Comparison of ENCODE assay signal across 8 mouse cellular contexts in genomic region chr3:96058231-96058896, GRCm38 (mm10). TPM values are rescaled to one million over a fixed set of nuclear protein-coding genes. Genes with fewer than 3 reads are reported as not detected.
DNase-seq lines count a peak whose midpoint lies in the region; ATAC-seq and TF ChIP-seq lines count a peak whose summit lies in the region.

Gene Vps45 (minus strand): TSS chr3:96058466.

- peak within 1 kb of the TSS; percentile 96 for H3K27ac ChIP-seq in embryonic facial prominence, embryonic 13.5 days
- H3K27ac ChIP-seq in heart, adult 2 months, result peak within 1 kb of the TSS; percentile 66
- peak within 1 kb of the TSS; percentile 18; the same call in 1 of the 2 replicates for H3K27ac ChIP-seq in kidney, adult 2 months (ENCODE audit: insufficient read depth, low read depth, low read length)
- H3K27ac ChIP-seq in limb, embryonic 15.5 days, result peak within 1 kb of the TSS; percentile 92
- H3K27ac ChIP-seq in midbrain, postnatal 0 days (ENCODE audit: low read depth, low read length), result peak within 1 kb of the TSS; percentile 86

- no peak for TF ChIP-seq CTCF in heart, adult 2 months (IDR thresholded peaks at IDR 0.05)
- no peak for TF ChIP-seq CTCF in kidney, adult 2 months (conservative IDR thresholded peaks at IDR 0.05; ENCODE audit: insufficient read depth, insufficient read length, low read depth, low read length)
- no peak for TF ChIP-seq CTCF in midbrain, postnatal 0 days (IDR thresholded peaks at IDR 0.05)

- DNase-seq in B cell, adult 2 months, result peak; percentile 67 to 70
- DNase-seq in adrenal gland, postnatal 4 days (ENCODE audit: low spot score in 2 of 2), result peak in 1 of 2 experiments; percentile 52
- peak; percentile 76 to 77 for DNase-seq in heart, adult 2 months
- DNase-seq in kidney, adult 2 months, result peak; percentile 83
- peak; percentile 79 for DNase-seq in midbrain, postnatal 0 days (ENCODE audit: low spot score)
- DNase-seq in splenic B cell, adult 2 months (ENCODE audit: low read depth, low spot score), result peak; percentile 54

- intact Hi-C loops in heart, adult 2 months (cut with DNase I), result loop anchor here (2.0 kb wide), 1 partner anchor 46 kb away; the partner anchor contains the start of gene Otud7b

- H3K9ac ChIP-seq in embryonic facial prominence, embryonic 13.5 days, result peak within 1 kb of the TSS; percentile 79
- peak within 1 kb of the TSS; percentile 81 for H3K9ac ChIP-seq in heart, adult 2 months (ENCODE audit: low read depth, low read length)
- peak within 1 kb of the TSS; percentile 60 for H3K9ac ChIP-seq in limb, embryonic 15.5 days
- peak within 1 kb of the TSS; percentile 59 for H3K9ac ChIP-seq in midbrain, postnatal 0 days (replicated peaks; ENCODE audit: low read length, poor library complexity, severe bottlenecking)

- WGBS in embryonic facial prominence, embryonic 13.5 days, result 2% methylated on average over 18 of the region's 18 CpGs
- WGBS in heart, adult 2 months, result 2% methylated on average over 18 of the region's 18 CpGs
- 2% methylated on average over 18 of the region's 18 CpGs for WGBS in kidney, adult 2 months
- WGBS in limb, embryonic 15.5 days, result 1% methylated on average over 18 of the region's 18 CpGs
- whole genome bisulfite sequencing in midbrain, postnatal 0 days, result under 1% methylated on average over 18 of the region's 18 CpGs

- H3K4me3 ChIP-seq in embryonic facial prominence, embryonic 13.5 days, result peak within 1 kb of the TSS; percentile 72
- peak within 1 kb of the TSS; percentile 70 for H3K4me3 ChIP-seq in heart, adult 2 months
- H3K4me3 ChIP-seq in kidney, adult 2 months (ENCODE audit: insufficient read depth, low read depth, low read length), result peak within 1 kb of the TSS; percentile 64
- peak within 1 kb of the TSS; percentile 72 for H3K4me3 ChIP-seq in limb, embryonic 15.5 days
- H3K4me3 ChIP-seq in midbrain, postnatal 0 days (ENCODE audit: low read depth, low read length), result peak within 1 kb of the TSS; percentile 57

- peak; percentile 76 for ATAC-seq in embryonic facial prominence, embryonic 13.5 days (ENCODE audit: insufficient number of reproducible peaks, insufficient read depth, low FRiP score, low TSS enrichment, low read depth)
- ATAC-seq in limb, embryonic 15.5 days (ENCODE audit: insufficient number of reproducible peaks, low FRiP score, low TSS enrichment, low read depth), result peak; percentile 65; the same call in 1 of the 2 replicates
- peak; percentile 88 for ATAC-seq in midbrain, postnatal 0 days (ENCODE audit: low FRiP score)

- TF ChIP-seq POLR2A in heart, adult 2 months (IDR thresholded peaks at IDR 0.05; ENCODE audit: insufficient read depth, low read depth, low read length), result 0 out of 2 replicates have a peak, but pooled peaks have one; percentile 4
- TF ChIP-seq POLR2A in kidney, adult 2 months (IDR thresholded peaks at IDR 0.05; ENCODE audit: low read depth, low read length), result no peak

- no peaks in the 10 kb centered on the region for H3K9me3 ChIP-seq in embryonic facial prominence, embryonic 13.5 days
- no peaks in the 10 kb centered on the region for H3K9me3 ChIP-seq in limb, embryonic 15.5 days
- H3K9me3 ChIP-seq in midbrain, postnatal 0 days (ENCODE audit: low read length), result no peaks in the 10 kb centered on the region

- H3K79me2 ChIP-seq in heart, adult 2 months (replicated peaks; ENCODE audit: control insufficient read depth, insufficient read depth, low read length), result no peaks in the 10 kb centered on the region

- H3K36me3 ChIP-seq in embryonic facial prominence, embryonic 13.5 days, result peaks cover 9% of the 10 kb centered on the region; the same call in 1 of the 2 replicates
- 0 out of 2 replicates have a peak, but pooled peaks cover 2% of the 10 kb centered on the region for H3K36me3 ChIP-seq in heart, adult 2 months (ENCODE audit: control insufficient read depth, insufficient read depth, low read length)
- no peaks in the 10 kb centered on the region for H3K36me3 ChIP-seq in kidney, adult 2 months (ENCODE audit: control insufficient read depth, insufficient read depth, low read length)
- no peaks in the 10 kb centered on the region for H3K36me3 ChIP-seq in limb, embryonic 15.5 days
- H3K36me3 ChIP-seq in midbrain, postnatal 0 days (ENCODE audit: insufficient read depth, low read length), result peaks cover 3% of the 10 kb centered on the region; the same call in 1 of the 2 replicates
- H3K36me3 ChIP-seq in splenic B cell, adult 2 months (ENCODE audit: control insufficient read depth, insufficient read depth, low read length, poor library complexity, severe bottlenecking), result peaks cover 2% of the 10 kb centered on the region; the same call in 1 of the 2 replicates

- H3K4me2 ChIP-seq in embryonic facial prominence, embryonic 13.5 days, result peak within 1 kb of the TSS; percentile 78
- H3K4me2 ChIP-seq in limb, embryonic 15.5 days, result peak within 1 kb of the TSS; percentile 73
- H3K4me2 ChIP-seq in midbrain, postnatal 0 days (ENCODE audit: low read depth, low read length, poor library complexity, severe bottlenecking), result peak within 1 kb of the TSS; percentile 70

- H3K27me3 ChIP-seq in embryonic facial prominence, embryonic 13.5 days, result no peaks in the 10 kb centered on the region
- no peaks in the 10 kb centered on the region for H3K27me3 ChIP-seq in heart, adult 2 months (ENCODE audit: control insufficient read depth, insufficient read depth, low read length)
- no peaks in the 10 kb centered on the region for H3K27me3 ChIP-seq in kidney, adult 2 months (replicated peaks; ENCODE audit: control insufficient read depth, insufficient read depth, low read length)
- H3K27me3 ChIP-seq in limb, embryonic 15.5 days, result no peaks in the 10 kb centered on the region
- no peaks in the 10 kb centered on the region for H3K27me3 ChIP-seq in midbrain, postnatal 0 days (ENCODE audit: insufficient read depth, low read length)
- no peaks in the 10 kb centered on the region for H3K27me3 ChIP-seq in splenic B cell, adult 2 months (ENCODE audit: control insufficient read depth, insufficient read depth, low read length, poor library complexity, severe bottlenecking)

- H3K4me1 ChIP-seq in embryonic facial prominence, embryonic 13.5 days, result peaks cover 14% of the 10 kb centered on the region
- H3K4me1 ChIP-seq in heart, adult 2 months (ENCODE audit: control insufficient read depth, insufficient read depth, low read length), result no peaks in the 10 kb centered on the region
- H3K4me1 ChIP-seq in kidney, adult 2 months (ENCODE audit: control insufficient read depth, insufficient read depth, low read length), result no peaks in the 10 kb centered on the region
- H3K4me1 ChIP-seq in limb, embryonic 15.5 days, result peaks cover 7% of the 10 kb centered on the region; the same call in 1 of the 2 replicates
- 0 out of 2 replicates have a peak, but pooled peaks cover 3% of the 10 kb centered on the region for H3K4me1 ChIP-seq in midbrain, postnatal 0 days (ENCODE audit: insufficient read depth, low read length)

- TF ChIP-seq EP300 in heart, adult 2 months (IDR thresholded peaks at IDR 0.05; ENCODE audit: insufficient read depth, low read depth, low read length), result no peak

RNA-seq across cellular contexts. Expression of gene Vps45, which starts in this region (rescaled TPM):
- 10 to 100 TPM; 32.9 to 39.4 TPM for total RNA-seq in adrenal gland, postnatal 4 days (2021)
- 41.1 and 55.4 TPM in 2 replicates for polyA plus RNA-seq in embryonic facial prominence, embryonic 13.5 days (2015; fragmentation: Nextera tagmentation; extraction: Ambion mirVana)
- 10 to 100 TPM; 23.0 to 24.5 TPM for total RNA-seq in heart, adult 2 months (2021)
- 4.3 and 7.1 TPM in 2 replicates for polyA plus RNA-seq in heart, adult 2 months (2012; rRNA removed)
- polyA plus RNA-seq in kidney, adult 2 months (2012; rRNA removed), result 6.7 and 7.9 TPM in 2 replicates
- 35.8 and 37.0 TPM in 2 replicates for polyA plus RNA-seq in limb, embryonic 15.5 days (2015; fragmentation: Nextera tagmentation; extraction: Ambion mirVana)
- 29.5 and 35.3 TPM in 2 replicates for total RNA-seq in midbrain, postnatal 0 days (2014; rRNA removed)
- polyA plus RNA-seq in midbrain, postnatal 0 days (2015; fragmentation: Nextera tagmentation; extraction: Ambion mirVana), result 60.6 and 61.1 TPM in 2 replicates

Comparison
In these comparisons a context has a peak if more than half of its experiments do, and no peak if none do; other contexts are left out.
1. H3K27ac ChIP-seq: peak in every context shown above with its lines; median percentile 96 in embryonic facial prominence, embryonic 13.5 days; 92 in limb, embryonic 15.5 days; 86 in midbrain, postnatal 0 days; 66 in heart, adult 2 months; 18 in kidney, adult 2 months.